Mouse (Mus musculus) urinary bladder, postnatal 14 days (tissue): ENCODE results near the gene Clic4.
A peak's percentile ranks its signal among the peaks of the same experiment; 100 is the strongest.

ENCODE experiments used
- DNase-seq: peaks from one replicate; pipeline ENCODE4 v3.0.0; 2021; ENCODE audit warnings: low spot score

Clic4 gene

GRCm38 (mm10) chr4:135258521-135258920, 14.1 kb downstream of the Clic4 start:
- DNase-seq, result no peak

- no peak for DNase-seq
These were observed 14.6 kb downstream of the Clic4 start for GRCm38 (mm10) chr4:135257881-135258476.

GRCm38 (mm10) chr4:135256536-135257450, 15.8 kb downstream of the Clic4 start:
- DNase-seq, result no peak

- DNase-seq, result no peak
These were observed 17.8 kb downstream of the Clic4 start for GRCm38 (mm10) chr4:135254770-135255169.

GRCm38 (mm10) chr4:135254321-135254720, 18.3 kb downstream of the Clic4 start:
- DNase-seq, result peak; percentile 54

- DNase-seq, result no peak
These were observed 19.2 kb downstream of the Clic4 start for GRCm38 (mm10) chr4:135253239-135254039.

- DNase-seq, result no peak
These were observed 20.8 kb downstream of the Clic4 start for GRCm38 (mm10) chr4:135251801-135252200.

- DNase-seq, result no peak
These were observed 24.2 kb downstream of the Clic4 start for GRCm38 (mm10) chr4:135248250-135249018.

- DNase-seq, result no peak
These were observed 25.5 kb downstream of the Clic4 start for GRCm38 (mm10) chr4:135246866-135247756.

- DNase-seq, result no peak
These were observed 26.2 kb downstream of the Clic4 start for GRCm38 (mm10) chr4:135246444-135246843.

- DNase-seq, result no peak
These were observed 26.8 kb downstream of the Clic4 start for GRCm38 (mm10) chr4:135245841-135246240.

- no peak for DNase-seq
These were observed 28.3 kb downstream of the Clic4 start for GRCm38 (mm10) chr4:135244335-135244734.

- no peak for DNase-seq
These were observed 29.6 kb downstream of the Clic4 start for GRCm38 (mm10) chr4:135242913-135243541.

- DNase-seq, result no peak
These were observed 30.2 kb downstream of the Clic4 start for GRCm38 (mm10) chr4:135242383-135242782.

- no peak for DNase-seq
These were observed 30.9 kb downstream of the Clic4 start for GRCm38 (mm10) chr4:135241669-135242068.

GRCm38 (mm10) chr4:135241106-135241505, 31.5 kb downstream of the Clic4 start:
- no peak for DNase-seq

GRCm38 (mm10) chr4:135240329-135240728, 32.3 kb downstream of the Clic4 start:
- no peak for DNase-seq

- no peak for DNase-seq
These were observed 33.7 kb downstream of the Clic4 start for GRCm38 (mm10) chr4:135238706-135239510.

- DNase-seq, result no peak
These were observed 36.0 kb downstream of the Clic4 start for GRCm38 (mm10) chr4:135236658-135237057.
